Mouse (Mus musculus) frontal cortex, adult (tissue): ENCODE measurements around the gene Galnt2.

Source experiments
- ATAC-seq: cut with Nextera tagmentation; 2 replicates; pipeline ENCODE4 v1.9.2; 2017; ENCODE audit warnings: mild to moderate bottlenecking, moderate library complexity, mixed read lengths; ENCODE audit not compliant: low TSS enrichment

Galnt2 gene

GRCm38 (mm10) chr8:124234496-124234895 is 3.3 kb downstream of the Galnt2 start:
- ATAC-seq, result no peak

GRCm38 (mm10) chr8:124235536-124235935 is 4.3 kb downstream of the Galnt2 start:
- no peak for ATAC-seq

- ATAC-seq, result no peak
Measured at GRCm38 (mm10) chr8:124239350-124239749, 8.2 kb downstream of the Galnt2 start.

- ATAC-seq, result no peak
Measured at GRCm38 (mm10) chr8:124240932-124241331, 9.7 kb downstream of the Galnt2 start.

- ATAC-seq, result no peak
Measured at GRCm38 (mm10) chr8:124242208-124242607, 11.0 kb downstream of the Galnt2 start.

GRCm38 (mm10) chr8:124242913-124243312 is 11.7 kb downstream of the Galnt2 start:
- no peak for ATAC-seq

- ATAC-seq, result no peak
Measured at GRCm38 (mm10) chr8:124247581-124247980, 16.4 kb downstream of the Galnt2 start.

- no peak for ATAC-seq
Measured at GRCm38 (mm10) chr8:124248688-124249087, 17.5 kb downstream of the Galnt2 start.

GRCm38 (mm10) chr8:124250255-124250654 is 19.1 kb downstream of the Galnt2 start:
- no peak for ATAC-seq

GRCm38 (mm10) chr8:124250785-124251184 is 19.6 kb downstream of the Galnt2 start:
- ATAC-seq, result no peak

GRCm38 (mm10) chr8:124252533-124252950 is 21.4 kb downstream of the Galnt2 start:
- ATAC-seq, result peak; percentile 66; the same call in 1 of the 2 replicates

- ATAC-seq, result no peak
Measured at GRCm38 (mm10) chr8:124253939-124254338, 22.7 kb downstream of the Galnt2 start.

- peak; percentile 35; the same call in 1 of the 2 replicates for ATAC-seq
Measured at GRCm38 (mm10) chr8:124256841-124257240, 25.6 kb downstream of the Galnt2 start.

- peak; percentile 29 for ATAC-seq
Measured at GRCm38 (mm10) chr8:124257363-124257762, 26.2 kb downstream of the Galnt2 start.

- no peak for ATAC-seq
Measured at GRCm38 (mm10) chr8:124259146-124259545, 28.0 kb downstream of the Galnt2 start.

- no peak for ATAC-seq
Measured at GRCm38 (mm10) chr8:124259925-124260324, 28.7 kb downstream of the Galnt2 start.

GRCm38 (mm10) chr8:124260371-124260770 is 29.2 kb downstream of the Galnt2 start:
- no peak for ATAC-seq

- ATAC-seq, result no peak
Measured at GRCm38 (mm10) chr8:124263058-124263457, 31.9 kb downstream of the Galnt2 start.

- ATAC-seq, result no peak
Measured at GRCm38 (mm10) chr8:124264032-124264431, 32.8 kb downstream of the Galnt2 start.

GRCm38 (mm10) chr8:124264671-124265070 is 33.5 kb downstream of the Galnt2 start:
- no peak for ATAC-seq

GRCm38 (mm10) chr8:124265130-124265529 is 33.9 kb downstream of the Galnt2 start:
- ATAC-seq, result no peak

- peak; percentile 28; the same call in 1 of the 2 replicates for ATAC-seq
Measured at GRCm38 (mm10) chr8:124265798-124266197, 34.6 kb downstream of the Galnt2 start.

- no peak for ATAC-seq
Measured at GRCm38 (mm10) chr8:124267206-124267605, 36.0 kb downstream of the Galnt2 start.

GRCm38 (mm10) chr8:124270504-124270903 is 39.3 kb downstream of the Galnt2 start:
- no peak for ATAC-seq
